ENCODE assay signal across 12 mouse cellular contexts in the genomic region with DNA sequence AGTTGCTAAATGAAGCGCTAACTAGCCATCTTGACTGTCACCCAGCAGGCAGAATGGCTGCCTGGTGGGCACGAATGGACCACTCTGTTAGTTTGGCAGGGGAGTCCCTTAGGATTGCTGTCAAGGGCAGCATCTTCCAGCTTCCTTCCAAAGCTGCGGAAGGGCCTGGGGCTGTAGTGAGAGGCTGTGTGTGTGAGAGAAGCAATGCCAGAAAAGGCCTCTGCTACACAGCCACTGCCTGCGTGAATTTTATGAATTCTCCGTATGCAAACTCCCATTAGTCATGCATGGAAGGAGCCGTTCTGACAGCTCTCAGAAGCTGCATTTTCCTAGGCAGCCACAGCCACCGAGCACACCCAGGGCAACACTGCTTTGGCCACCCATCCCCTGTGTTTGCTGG.
A peak's percentile ranks its signal among the peaks of the same experiment; 100 is the strongest.
DNase-seq lines count a peak whose midpoint lies in the region; ATAC-seq and TF ChIP-seq lines count a peak whose summit lies in the region.
"Had no signal": no experiment of that assay in that cellular context is flagged by ENCODE, and none has a peak within 500 bp of the region (broad histone marks: within the 10 kb centered on the region; RNA-seq: fewer than 3 reads in every experiment).

No protein-coding gene starts in this region.

- 0 out of 2 replicates have a peak, but pooled peaks cover 2% of the 10 kb centered on the region for H3K4me1 ChIP-seq in stomach, embryonic 16.5 days (ENCODE audit: control insufficient read depth, insufficient read depth, low read length)
- no peaks in the 10 kb centered on the region for H3K4me1 ChIP-seq in stomach, postnatal 0 days (replicated peaks; ENCODE audit: control insufficient read depth, insufficient read depth)
- H3K4me1 ChIP-seq in midbrain, embryonic 12.5 days: peaks cover 32% of the 10 kb centered on the region
- H3K4me1 ChIP-seq in kidney, embryonic 14.5 days (ENCODE audit: control insufficient read depth, insufficient read depth, low read length): no peaks in the 10 kb centered on the region

- no peak for TF ChIP-seq EP300 in stomach, postnatal 0 days (optimal IDR thresholded peaks at IDR 0.05)

- TF ChIP-seq CTCF in stomach, postnatal 0 days (IDR thresholded peaks at IDR 0.05; ENCODE audit: low read depth): no peak

- peak overlapping the region; percentile 6; the same call in 1 of the 2 replicates for H3K27ac ChIP-seq in stomach, embryonic 16.5 days (ENCODE audit: low read length)
- no peak overlapping the region for H3K27ac ChIP-seq in stomach, postnatal 0 days (replicated peaks)
- peak overlapping the region; percentile 70 for H3K27ac ChIP-seq in midbrain, embryonic 12.5 days (replicated peaks)
- H3K27ac ChIP-seq in kidney, embryonic 14.5 days (ENCODE audit: low read depth, low read length): no peak overlapping the region
- H3K27ac ChIP-seq: kidney, postnatal 0 days had no signal

- peak; percentile 62 to 65 for DNase-seq in cerebellum, postnatal 14 days
- no peak for DNase-seq in cerebellum, adult 8-10 months
- no peak for DNase-seq in stomach, postnatal 0 days (ENCODE audit: low spot score)
- DNase-seq in urinary bladder, adult 18-20 months (ENCODE audit: low spot score in 2 of 2): no peak
- no peak for DNase-seq in urinary bladder, postnatal 25 days (ENCODE audit: low spot score)
- DNase-seq: lung, postnatal 14 days; thymus, adult 18-20 months had no signal

- no peak overlapping the region for H3K4me3 ChIP-seq in stomach, embryonic 16.5 days (replicated peaks; ENCODE audit: low read length)
- no peak overlapping the region for H3K4me3 ChIP-seq in stomach, postnatal 0 days (ENCODE audit: low read depth, low read length)
- H3K4me3 ChIP-seq in midbrain, embryonic 12.5 days: no peak overlapping the region
- no peak overlapping the region for H3K4me3 ChIP-seq in kidney, embryonic 14.5 days (ENCODE audit: low read length)

- WGBS in stomach, embryonic 16.5 days: 44% methylated on average over 7 of the region's 7 CpGs
- WGBS in stomach, postnatal 0 days: 48% methylated on average over 7 of the region's 7 CpGs
- WGBS in midbrain, embryonic 12.5 days: 38% methylated on average over 7 of the region's 7 CpGs
- WGBS in kidney, embryonic 14.5 days: 60% methylated on average over 7 of the region's 7 CpGs

- H3K4me2 ChIP-seq in stomach, embryonic 16.5 days (ENCODE audit: low read depth, low read length): no peak overlapping the region
- H3K4me2 ChIP-seq in stomach, postnatal 0 days (replicated peaks; ENCODE audit: low read depth): no peak overlapping the region
- peak overlapping the region; percentile 22 for H3K4me2 ChIP-seq in midbrain, embryonic 12.5 days (replicated peaks)
- H3K4me2 ChIP-seq in kidney, embryonic 14.5 days (replicated peaks; ENCODE audit: low read depth, low read length): no peak overlapping the region

- no peak for ATAC-seq in stomach, embryonic 16.5 days (ENCODE audit: insufficient read depth, low FRiP score)
- no peak for ATAC-seq in stomach, postnatal 0 days (ENCODE audit: low FRiP score, low TSS enrichment)
- peak; percentile 67 for ATAC-seq in midbrain, embryonic 12.5 days (ENCODE audit: low FRiP score, low read depth)
- no peak for ATAC-seq in kidney, embryonic 14.5 days (ENCODE audit: low FRiP score, low TSS enrichment)

- no peaks in the 10 kb centered on the region for H3K9me3 ChIP-seq in stomach, embryonic 16.5 days (replicated peaks; ENCODE audit: control insufficient read depth, low read length)
- H3K9me3 ChIP-seq in stomach, postnatal 0 days (ENCODE audit: control insufficient read depth, low read length): no peaks in the 10 kb centered on the region
- no peaks in the 10 kb centered on the region for H3K9me3 ChIP-seq in midbrain, embryonic 12.5 days
- no peaks in the 10 kb centered on the region for H3K9me3 ChIP-seq in kidney, embryonic 14.5 days (ENCODE audit: control insufficient read depth, low read length)
- H3K9me3 ChIP-seq: G1E had no signal

- H3K27me3 ChIP-seq in stomach, embryonic 16.5 days (ENCODE audit: control insufficient read depth, insufficient read depth, low read length): no peaks in the 10 kb centered on the region
- H3K27me3 ChIP-seq in stomach, postnatal 0 days (ENCODE audit: control insufficient read depth, insufficient read depth, low read length): no peaks in the 10 kb centered on the region
- H3K27me3 ChIP-seq in midbrain, embryonic 12.5 days: peaks cover under 1% of the 10 kb centered on the region
- H3K27me3 ChIP-seq in kidney, embryonic 14.5 days (ENCODE audit: control insufficient read depth, insufficient read depth, low read length): no peaks in the 10 kb centered on the region

- H3K9ac ChIP-seq in stomach, embryonic 16.5 days (ENCODE audit: low read length): no peak overlapping the region
- H3K9ac ChIP-seq in stomach, postnatal 0 days (ENCODE audit: low read length): no peak overlapping the region
- H3K9ac ChIP-seq in midbrain, embryonic 12.5 days (replicated peaks): no peak overlapping the region
- no peak overlapping the region for H3K9ac ChIP-seq in kidney, embryonic 14.5 days (ENCODE audit: low read depth, low read length)

- no peaks in the 10 kb centered on the region for H3K36me3 ChIP-seq in stomach, embryonic 16.5 days (ENCODE audit: control insufficient read depth, insufficient read depth, low read length)
- no peaks in the 10 kb centered on the region for H3K36me3 ChIP-seq in stomach, postnatal 0 days (ENCODE audit: control insufficient read depth, insufficient read depth, low read length)
- no peaks in the 10 kb centered on the region for H3K36me3 ChIP-seq in midbrain, embryonic 12.5 days
- no peaks in the 10 kb centered on the region for H3K36me3 ChIP-seq in kidney, embryonic 14.5 days (ENCODE audit: control insufficient read depth, insufficient read depth, low read length)
- H3K36me3 ChIP-seq: G1E had no signal

Comparison
In these comparisons a context has a peak if more than half of its experiments do, and no peak if none do; other contexts are left out.
1. DNase-seq: peak in cerebellum, postnatal 14 days (2 of 2); none in cerebellum, adult 8-10 months (single experiment), stomach, postnatal 0 days (single experiment), urinary bladder, adult 18-20 months (0 of 2) and urinary bladder, postnatal 25 days (single experiment).
2. H3K27ac ChIP-seq: peak in stomach, embryonic 16.5 days (single experiment) and midbrain, embryonic 12.5 days (single experiment); none in stomach, postnatal 0 days (single experiment) and kidney, embryonic 14.5 days (single experiment).